8 mouse cellular contexts compared by ENCODE assay signal in the genomic region with DNA sequence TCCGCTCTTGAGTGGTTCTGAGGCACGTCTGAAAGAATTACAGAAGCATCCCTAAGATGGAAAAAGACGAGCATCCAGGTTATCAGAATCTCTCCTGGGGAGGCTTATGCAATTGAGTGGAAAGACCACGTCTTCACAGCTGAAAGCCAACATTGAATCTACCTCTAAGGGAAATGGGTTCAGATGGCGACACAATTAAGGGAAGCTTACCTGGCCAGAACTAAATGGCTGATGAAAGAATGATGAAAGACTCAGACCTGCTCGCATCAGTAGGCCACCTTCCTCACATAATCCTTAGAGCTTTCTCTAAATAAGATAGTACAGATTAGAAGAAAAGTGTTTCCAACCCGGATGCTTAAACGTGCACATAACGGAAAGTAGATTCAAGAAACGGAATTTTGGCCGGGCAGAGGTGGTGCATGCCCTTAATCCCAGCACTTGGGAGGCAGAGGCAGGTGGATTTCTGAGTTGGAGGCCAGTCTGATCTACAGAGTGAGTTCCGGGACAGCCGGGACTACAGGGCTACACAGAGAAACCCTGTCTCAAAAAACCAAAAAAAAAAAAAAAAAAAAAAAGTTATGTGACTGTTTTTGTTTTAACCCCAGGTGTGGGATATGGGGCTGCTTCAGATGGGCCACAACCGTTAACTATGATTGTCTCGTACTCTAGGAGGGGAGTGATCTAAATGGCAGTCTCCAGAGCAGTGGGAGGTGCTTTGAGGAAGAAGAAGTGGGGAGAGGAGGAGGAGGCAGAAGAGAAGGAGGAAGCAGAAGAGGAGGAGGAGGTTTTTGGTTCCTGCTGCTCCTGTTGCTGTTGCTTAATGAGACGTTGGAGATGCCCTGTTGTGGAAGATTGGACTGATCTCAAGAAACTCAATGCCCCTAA. TPM values are rescaled to one million over a fixed set of nuclear protein-coding genes. Genes with fewer than 3 reads are reported as not detected.
A peak's percentile ranks its signal among the peaks of the same experiment; 100 is the strongest.
DNase-seq lines count a peak whose midpoint lies in the region; ATAC-seq and TF ChIP-seq lines count a peak whose summit lies in the region.

No protein-coding gene starts in this region.

- no peak for TF ChIP-seq CTCF in forebrain, postnatal 0 days (IDR thresholded peaks at IDR 0.05; ENCODE audit: low read depth)
- TF ChIP-seq CTCF in stomach, postnatal 0 days (IDR thresholded peaks at IDR 0.05; ENCODE audit: low read depth), result no peak

- no peaks in the 10 kb centered on the region for H3K27me3 ChIP-seq in kidney, embryonic 14.5 days (ENCODE audit: control insufficient read depth, insufficient read depth, low read length)
- H3K27me3 ChIP-seq in forebrain, postnatal 0 days (ENCODE audit: insufficient read depth, low read length), result no peaks in the 10 kb centered on the region
- H3K27me3 ChIP-seq in liver, embryonic 15.5 days, result no peaks in the 10 kb centered on the region
- no peaks in the 10 kb centered on the region for H3K27me3 ChIP-seq in stomach, postnatal 0 days (ENCODE audit: control insufficient read depth, insufficient read depth, low read length)

- H3K9ac ChIP-seq in kidney, embryonic 14.5 days (ENCODE audit: low read depth, low read length), result peak overlapping the region; percentile 95
- peak overlapping the region; percentile 90 for H3K9ac ChIP-seq in forebrain, postnatal 0 days
- peak overlapping the region; percentile 96 for H3K9ac ChIP-seq in liver, embryonic 15.5 days
- H3K9ac ChIP-seq in stomach, postnatal 0 days (ENCODE audit: low read length), result peak overlapping the region; percentile 93

- no peak for TF ChIP-seq EP300 in stomach, postnatal 0 days (optimal IDR thresholded peaks at IDR 0.05)

- H3K4me1 ChIP-seq in kidney, embryonic 14.5 days (ENCODE audit: control insufficient read depth, insufficient read depth, low read length), result peaks cover 7% of the 10 kb centered on the region; the same call in 1 of the 2 replicates
- peaks cover 14% of the 10 kb centered on the region for H3K4me1 ChIP-seq in forebrain, postnatal 0 days (ENCODE audit: insufficient read depth)
- H3K4me1 ChIP-seq in liver, embryonic 15.5 days (replicated peaks), result peaks cover 70% of the 10 kb centered on the region
- H3K4me1 ChIP-seq in stomach, postnatal 0 days (replicated peaks; ENCODE audit: control insufficient read depth, insufficient read depth), result peaks cover 6% of the 10 kb centered on the region; the same call in 1 of the 2 replicates

- no peaks in the 10 kb centered on the region for H3K9me3 ChIP-seq in kidney, embryonic 14.5 days (ENCODE audit: control insufficient read depth, low read length)
- no peaks in the 10 kb centered on the region for H3K9me3 ChIP-seq in forebrain, postnatal 0 days (ENCODE audit: low read length)
- H3K9me3 ChIP-seq in liver, embryonic 15.5 days (replicated peaks), result no peaks in the 10 kb centered on the region
- no peaks in the 10 kb centered on the region for H3K9me3 ChIP-seq in stomach, postnatal 0 days (ENCODE audit: control insufficient read depth, low read length)

- no peaks in the 10 kb centered on the region for H3K36me3 ChIP-seq in kidney, embryonic 14.5 days (ENCODE audit: control insufficient read depth, insufficient read depth, low read length)
- H3K36me3 ChIP-seq in forebrain, postnatal 0 days (ENCODE audit: insufficient read depth), result no peaks in the 10 kb centered on the region
- no peaks in the 10 kb centered on the region for H3K36me3 ChIP-seq in liver, embryonic 15.5 days (replicated peaks)
- H3K36me3 ChIP-seq in stomach, postnatal 0 days (ENCODE audit: control insufficient read depth, insufficient read depth, low read length), result no peaks in the 10 kb centered on the region

- no peak for DNase-seq in kidney, adult 8-10 months
- peak; percentile 81 for DNase-seq in MN1 (ENCODE audit: low spot score)
- no peak for DNase-seq in forebrain, postnatal 0 days
- DNase-seq in stomach, postnatal 0 days (ENCODE audit: low spot score), result no peak
- no peak for DNase-seq in layer of hippocampus, postnatal 10 days (ENCODE audit: low spot score in 2 of 2)
- DNase-seq in frontal cortex, adult 2 months (ENCODE audit: extremely low spot score in 1 of 2, low spot score in 1 of 2), result no peak

- peak overlapping the region; percentile 61 for H3K4me2 ChIP-seq in kidney, embryonic 14.5 days (replicated peaks; ENCODE audit: low read depth, low read length)
- peak overlapping the region; percentile 62 for H3K4me2 ChIP-seq in forebrain, postnatal 0 days (ENCODE audit: low read depth)
- H3K4me2 ChIP-seq in liver, embryonic 15.5 days, result peak overlapping the region; percentile 91
- peak overlapping the region; percentile 72 for H3K4me2 ChIP-seq in stomach, postnatal 0 days (replicated peaks; ENCODE audit: low read depth)

- H3K4me3 ChIP-seq in kidney, embryonic 14.5 days (ENCODE audit: low read length), result peak overlapping the region; percentile 73
- peak overlapping the region; percentile 98 for H3K4me3 ChIP-seq in forebrain, postnatal 0 days (ENCODE audit: low read depth, low read length)
- peak overlapping the region; percentile 95 for H3K4me3 ChIP-seq in liver, embryonic 15.5 days (replicated peaks)
- peak overlapping the region; percentile 86 for H3K4me3 ChIP-seq in stomach, postnatal 0 days (ENCODE audit: low read depth, low read length)

- WGBS in kidney, embryonic 14.5 days, result 22% methylated on average over 16 of the region's 16 CpGs
- WGBS in forebrain, postnatal 0 days, result 20% methylated on average over 16 of the region's 16 CpGs
- WGBS in liver, embryonic 15.5 days (ENCODE audit: insufficient replicate concordance), result 6% methylated on average over 16 of the region's 16 CpGs
- 18% methylated on average over 16 of the region's 16 CpGs for WGBS in stomach, postnatal 0 days

- H3K27ac ChIP-seq in kidney, embryonic 14.5 days (ENCODE audit: low read depth, low read length), result peak overlapping the region; percentile 98
- peak overlapping the region; percentile 98 for H3K27ac ChIP-seq in forebrain, postnatal 0 days (ENCODE audit: low read depth, low read length)
- peak overlapping the region; percentile 97 for H3K27ac ChIP-seq in liver, embryonic 15.5 days (replicated peaks)
- peak overlapping the region; percentile 97 for H3K27ac ChIP-seq in stomach, postnatal 0 days (replicated peaks)

- ATAC-seq in kidney, embryonic 14.5 days (ENCODE audit: low FRiP score, low TSS enrichment), result no peak
- ATAC-seq in forebrain, postnatal 0 days, result no peak
- no peak for ATAC-seq in liver, embryonic 15.5 days (ENCODE audit: insufficient read depth)
- ATAC-seq in stomach, postnatal 0 days (ENCODE audit: low FRiP score, low TSS enrichment), result no peak

RNA-seq across cellular contexts. Expression of a gene that starts 0.8 kb away (rescaled TPM):
- 21.5 and 42.4 TPM in 2 replicates for polyA plus RNA-seq in kidney, embryonic 14.5 days (2014; fragmentation: Nextera tagmentation; extraction: Ambion mirVana)
- total RNA-seq in forebrain, postnatal 0 days (2014; rRNA removed), result 149 and 209 TPM in 2 replicates
- polyA plus RNA-seq in forebrain, postnatal 0 days (2015; fragmentation: Nextera tagmentation; extraction: Ambion mirVana), result 38.4 and 60.2 TPM in 2 replicates
- 12.9 and 15.6 TPM in 2 replicates for polyA plus RNA-seq in liver, embryonic 15.5 days (2015; fragmentation: Nextera tagmentation; extraction: Ambion mirVana)
- 12.6 and 12.9 TPM in 2 replicates for polyA plus RNA-seq in stomach, postnatal 0 days (2015; fragmentation: Nextera tagmentation; extraction: Ambion mirVana)
- total RNA-seq in layer of hippocampus, postnatal 10 days (2021), result 100 to 1,000 TPM; 199 to 221 TPM
- 81.3 and 95.9 TPM in 2 replicates for polyA plus RNA-seq in frontal cortex, adult 2 months (2012; rRNA removed)

RNA-seq across cellular contexts. Expression of a gene that starts 33.5 kb away (rescaled TPM):
- polyA plus RNA-seq in kidney, embryonic 14.5 days (2014; fragmentation: Nextera tagmentation; extraction: Ambion mirVana), result 5.5 and 5.9 TPM in 2 replicates
- 26.3 and 27.2 TPM in 2 replicates for total RNA-seq in forebrain, postnatal 0 days (2014; rRNA removed)
- 19.9 and 20.9 TPM in 2 replicates for polyA plus RNA-seq in forebrain, postnatal 0 days (2015; fragmentation: Nextera tagmentation; extraction: Ambion mirVana)
- polyA plus RNA-seq in liver, embryonic 15.5 days (2015; fragmentation: Nextera tagmentation; extraction: Ambion mirVana), result 11.0 and 13.3 TPM in 2 replicates
- 37.8 and 38.2 TPM in 2 replicates for polyA plus RNA-seq in stomach, postnatal 0 days (2015; fragmentation: Nextera tagmentation; extraction: Ambion mirVana)
- 10 to 100 TPM; 15.2 to 16.3 TPM for total RNA-seq in layer of hippocampus, postnatal 10 days (2021)
- polyA plus RNA-seq in frontal cortex, adult 2 months (2012; rRNA removed), result 22.5 and 22.7 TPM in 2 replicates
